Mouse (Mus musculus) liver, embryonic 14.5 days (tissue): Measurements from ENCODE around the gene Per1.

Experiments
- CTCF ChIP-seq: IDR thresholded peaks from 2 replicates; pipeline ENCODE4 v1.5.1; 2016; ENCODE audit warnings: antibody characterized with exemption, low read depth, control low read depth
- EP300 ChIP-seq: IDR thresholded peaks from 2 replicates; pipeline ENCODE4 v1.6.1; 2016; ENCODE audit warnings: antibody characterized with exemption, low read depth

GRCm38 (mm10) chr11:69045531-69046394 is 49.3 kb upstream of the Per1 start, which contains the start of gene Aurkb:
- peak; percentile 26; the same call in 1 of the 2 replicates for TF ChIP-seq CTCF
- TF ChIP-seq EP300: no peak
